Mouse (Mus musculus) neural tube, embryonic 14.5 days (tissue): Measurements from ENCODE around the gene Cptp. TPM values are rescaled to one million over a fixed set of nuclear protein-coding genes. Genes with fewer than 3 reads are reported as not detected.

ENCODE experiments used
- ATAC-seq: fragments of 200-750 bp; cut with Nextera tagmentation; 2 replicates; pipeline ENCODE4 v1.8.0; 2017; ENCODE audit warnings: low read depth, mild to moderate bottlenecking, moderate TSS enrichment, moderate library complexity
- H3K27ac ChIP-seq: fragments of 300-500 bp; sonication (generic); 2 replicates; pipeline ENCODE4 v1.5.1; 2014; ENCODE audit warnings: low read depth, mild to moderate bottlenecking, control low read depth, low read length, moderate library complexity, mixed read lengths
- H3K27me3 ChIP-seq: fragments of 300-500 bp; sonication (generic); 2 replicates; pipeline ENCODE4 v1.6.1; 2014; ENCODE audit warnings: low read length; ENCODE audit not compliant: control insufficient read depth, insufficient read depth
- H3K36me3 ChIP-seq: fragments of 300-500 bp; sonication (generic); 2 replicates; pipeline ENCODE4 v1.6.1; 2014; ENCODE audit warnings: low read length, mixed read lengths; ENCODE audit not compliant: control insufficient read depth, insufficient read depth
- H3K4me1 ChIP-seq: fragments of 300-500 bp; sonication (generic); 2 replicates; pipeline ENCODE4 v1.6.1; 2014; ENCODE audit warnings: low read length; ENCODE audit not compliant: control insufficient read depth, insufficient read depth
- H3K4me2 ChIP-seq: fragments of 300-500 bp; sonication (generic); 2 replicates; pipeline ENCODE4 v1.6.1; 2014; ENCODE audit warnings: mild to moderate bottlenecking, low read depth, low read length, control low read depth
- H3K4me3 ChIP-seq: fragments of 300-500 bp; sonication (generic); 2 replicates; pipeline ENCODE4 v1.5.1; 2014; ENCODE audit warnings: low read depth, low read length, control low read depth, mixed read lengths
- H3K9ac ChIP-seq: fragments of 300-500 bp; sonication (generic); replicated peaks from 2 replicates; pipeline ENCODE4 v1.6.1; 2014; ENCODE audit warnings: low read depth, mild to moderate bottlenecking, control low read depth, low read length, mixed read lengths
- H3K9me3 ChIP-seq: fragments of 300-500 bp; sonication (generic); 2 replicates; pipeline ENCODE4 v1.6.1; 2016; ENCODE audit warnings: low read length; ENCODE audit not compliant: control insufficient read depth
- WGBS: fragments of 180-500 bp; shearing (Covaris S2); extraction: QIAGEN DNeasy Blood & Tissue Kit; methylation state at CpG from one replicate; pipeline ENCODE4 v1.1.7; 2014; 5-methylcytosine and 5-hydroxymethylcytosine counted together
- polyA plus RNA-seq: library from polyadenylated mRNA; unstranded; fragments of >200 nt; fragmentation: Nextera tagmentation; extraction: Ambion mirVana; gene quantifications from 2 replicates; pipeline ENCODE4 v1.2.1, GENCODE M21; 2014

The Cptp gene
- polyA plus RNA-seq, 1 experiment from 2014 or later: 31.8 TPM

DNA sequence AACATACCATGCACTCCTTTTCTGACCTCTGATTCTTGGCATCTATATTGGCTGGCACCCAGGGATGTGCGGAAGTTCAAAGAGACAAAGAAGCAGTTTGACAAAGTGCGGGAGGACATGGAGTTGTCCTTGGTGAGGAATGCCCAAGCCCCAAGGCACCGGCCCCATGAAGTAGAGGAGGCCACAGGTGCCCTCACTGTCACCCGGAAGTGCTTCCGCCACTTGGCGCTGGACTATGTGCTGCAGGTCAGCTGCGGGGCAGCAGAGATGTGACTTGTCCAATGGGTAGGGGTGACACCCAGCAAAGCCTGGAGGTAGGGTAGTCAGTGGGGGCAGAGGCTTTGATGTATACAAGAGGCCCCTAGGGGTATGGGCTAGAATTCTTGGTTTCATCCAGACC is 30.1 kb upstream of the Cptp start:
- Histone ChIP-seq H3K4me3 (no peak overlapping the region), H3K36me3 (peaks cover 63% of the 10 kb centered on the region), H3K9ac (no peak overlapping the region), H3K27ac (no peak overlapping the region), H3K4me2 (no peak overlapping the region), H3K9me3 (no peaks in the 10 kb centered on the region), H3K4me1 (peaks cover 12% of the 10 kb centered on the region), H3K27me3 (no peaks in the 10 kb centered on the region)
- ATAC-seq: no peak
- WGBS: 95% methylated on average over 7 of the region's 7 CpGs

DNA sequence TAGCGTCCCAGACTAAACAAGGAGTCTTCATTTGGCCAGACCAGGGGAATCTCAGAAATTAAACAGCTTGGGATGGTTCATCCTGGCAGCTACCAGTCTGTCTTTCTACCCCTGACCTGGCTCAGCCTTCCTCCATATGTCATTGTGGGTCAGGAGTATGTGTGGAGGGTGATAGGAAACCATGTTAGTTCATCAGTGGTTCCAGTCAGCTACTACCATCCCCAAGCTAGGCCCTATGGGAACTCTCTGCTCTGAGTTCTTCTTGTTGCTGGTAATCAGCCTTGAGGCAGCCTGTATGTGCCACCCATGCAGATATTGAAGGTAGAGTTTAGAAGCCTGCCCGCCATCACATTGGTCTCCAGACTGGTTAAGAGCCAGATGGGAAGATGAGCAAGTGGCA is 29.1 kb upstream of the Cptp start:
- WGBS: 95% methylated on average over 2 of the region's 2 CpGs
- H3K9me3 ChIP-seq: no peaks in the 10 kb centered on the region
- no peak overlapping the region for H3K4me2 ChIP-seq
- H3K36me3 ChIP-seq: peaks cover 55% of the 10 kb centered on the region
- H3K27ac ChIP-seq: no peak overlapping the region
- peaks cover 22% of the 10 kb centered on the region for H3K4me1 ChIP-seq
- H3K4me3 ChIP-seq: no peak overlapping the region
- H3K27me3 ChIP-seq: no peaks in the 10 kb centered on the region
- H3K9ac ChIP-seq: no peak overlapping the region
- ATAC-seq: no peak

DNA sequence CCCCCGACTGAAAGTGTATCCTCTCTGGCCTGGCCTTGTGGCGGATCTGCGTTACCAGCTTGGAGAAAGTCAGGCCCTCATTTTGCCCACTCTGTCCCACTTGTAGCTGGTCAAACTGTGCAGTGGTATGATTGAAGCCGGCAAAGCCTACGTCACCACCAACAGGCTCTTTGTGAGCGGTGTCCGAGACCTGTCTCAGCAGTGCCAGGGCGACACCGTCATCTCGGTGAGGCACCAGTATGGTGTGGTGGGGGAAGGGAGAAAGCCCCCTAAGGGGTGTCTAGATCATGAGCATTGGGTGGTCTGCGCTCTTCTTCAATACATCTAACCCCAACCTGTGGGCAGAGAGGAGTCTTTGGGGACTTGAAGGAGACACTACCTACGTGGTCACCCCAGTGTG is 27.2 kb upstream of the Cptp start:
- 98% methylated on average over 12 of the region's 12 CpGs for WGBS

DNA sequence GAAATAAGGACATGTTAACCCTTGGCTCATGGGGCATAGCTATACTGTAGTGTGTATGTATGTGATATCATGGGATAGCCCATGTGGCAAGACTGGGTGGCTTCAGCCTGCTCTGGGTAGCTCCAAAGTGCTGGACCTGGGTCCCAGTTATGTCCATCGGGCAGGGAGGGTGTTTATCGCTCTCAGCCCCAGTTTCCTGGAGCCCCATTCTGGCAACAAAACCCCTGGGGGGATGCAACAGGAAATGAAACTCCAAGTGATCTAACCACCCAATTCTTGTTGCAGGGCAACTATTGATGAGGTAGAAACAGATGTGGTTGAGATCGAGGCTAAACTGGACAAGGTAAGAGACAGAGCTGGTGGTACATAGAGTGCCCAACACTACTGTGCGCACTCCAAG is 26.6 kb upstream of the Cptp start:
- Histone ChIP-seq H3K4me2 (peak overlapping the region; percentile 98; the same call in 1 of the 2 replicates), H3K36me3 (peaks cover 31% of the 10 kb centered on the region), H3K27ac (no peak overlapping the region), H3K4me3 (no peak overlapping the region), H3K9me3 (no peaks in the 10 kb centered on the region), H3K9ac (no peak overlapping the region), H3K4me1 (peaks cover 26% of the 10 kb centered on the region), H3K27me3 (no peaks in the 10 kb centered on the region)
- no peak for ATAC-seq
- WGBS: 91% methylated on average over 4 of the region's 4 CpGs

More for the DNA sequence above, 27.2 kb upstream of the Cptp start:
- Histone ChIP-seq H3K27me3 (no peaks in the 10 kb centered on the region), H3K9ac (no peak overlapping the region), H3K36me3 (peaks cover 36% of the 10 kb centered on the region), H3K9me3 (no peaks in the 10 kb centered on the region), H3K4me1 (peaks cover 24% of the 10 kb centered on the region), H3K4me2 (no peak overlapping the region), H3K4me3 (no peak overlapping the region), H3K27ac (no peak overlapping the region)
- no peak for ATAC-seq

DNA sequence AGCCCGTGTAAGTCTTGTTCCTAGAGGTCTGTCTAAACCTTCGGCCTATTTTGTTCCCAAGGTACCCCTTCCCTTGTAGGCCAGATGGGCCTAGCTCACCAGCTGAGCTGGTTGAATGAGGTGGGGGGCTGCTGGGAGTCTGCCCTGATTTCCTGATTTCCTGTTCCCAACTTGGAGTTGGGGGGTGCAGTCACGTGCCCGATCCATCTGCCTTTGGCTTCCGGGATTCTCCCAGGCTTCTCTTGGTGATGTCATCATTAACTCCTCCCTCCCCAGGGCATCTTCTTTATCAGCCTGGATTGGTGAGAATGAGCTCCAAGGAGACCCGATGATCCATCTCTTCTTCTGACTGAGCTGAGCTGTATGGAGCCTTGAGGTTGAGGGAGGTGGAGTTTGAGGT is 26.0 kb upstream of the Cptp start:
- peak overlapping the region; percentile 34; the same call in 1 of the 2 replicates for H3K9ac ChIP-seq
- peaks cover 25% of the 10 kb centered on the region for H3K36me3 ChIP-seq
- H3K27me3 ChIP-seq: no peaks in the 10 kb centered on the region
- peak overlapping the region; percentile 12; the same call in 1 of the 2 replicates for H3K4me3 ChIP-seq
- 38% methylated on average over 6 of the region's 6 CpGs for WGBS
- peaks cover 32% of the 10 kb centered on the region for H3K4me1 ChIP-seq
- H3K27ac ChIP-seq: 0 out of 2 replicates have a peak overlapping the region, but pooled peaks have one; percentile 34
- H3K9me3 ChIP-seq: no peaks in the 10 kb centered on the region
- ATAC-seq: no peak
- peak overlapping the region; percentile 98 for H3K4me2 ChIP-seq

DNA sequence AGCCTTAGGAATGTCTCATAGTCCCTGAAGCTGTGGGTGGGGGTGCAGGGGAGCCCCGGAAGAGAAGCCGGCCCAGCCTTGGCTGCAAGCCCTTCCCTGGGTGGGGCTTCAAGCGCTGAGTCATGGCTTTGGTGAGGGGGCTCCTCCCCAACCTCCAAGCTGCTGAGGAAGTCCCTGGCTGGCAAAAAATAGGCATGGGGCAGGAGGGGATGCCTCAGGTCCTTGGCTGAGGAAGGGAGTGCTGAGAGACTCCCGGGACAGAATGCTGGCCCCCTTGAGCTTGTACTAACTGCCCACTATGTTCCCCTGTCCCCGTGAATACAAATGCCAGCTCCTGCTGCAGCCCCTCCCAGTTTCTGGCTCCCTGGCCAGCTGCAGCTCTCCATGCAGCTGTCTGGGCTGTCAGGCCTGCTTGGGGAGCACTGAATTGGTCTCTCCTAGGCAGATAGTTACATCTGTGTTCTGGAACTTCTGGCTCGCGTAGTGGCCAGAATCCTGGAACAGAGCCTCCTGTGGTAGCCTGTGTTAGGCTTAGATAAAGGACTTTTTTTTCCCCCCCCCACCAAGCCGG is 25.2 kb upstream of the Cptp start:
- WGBS: 29% methylated on average over 8 of the region's 8 CpGs
- ATAC-seq: no peak
- Histone ChIP-seq H3K9ac (peak overlapping the region; percentile 96; the same call in 1 of the 2 replicates), H3K36me3 (peaks cover 20% of the 10 kb centered on the region), H3K4me2 (peak overlapping the region; percentile 98), H3K27ac (peak overlapping the region; percentile 34; the same call in 1 of the 2 replicates), H3K27me3 (no peaks in the 10 kb centered on the region), H3K4me3 (peak overlapping the region; percentile 92), H3K4me1 (peaks cover 34% of the 10 kb centered on the region), H3K9me3 (no peaks in the 10 kb centered on the region)

DNA sequence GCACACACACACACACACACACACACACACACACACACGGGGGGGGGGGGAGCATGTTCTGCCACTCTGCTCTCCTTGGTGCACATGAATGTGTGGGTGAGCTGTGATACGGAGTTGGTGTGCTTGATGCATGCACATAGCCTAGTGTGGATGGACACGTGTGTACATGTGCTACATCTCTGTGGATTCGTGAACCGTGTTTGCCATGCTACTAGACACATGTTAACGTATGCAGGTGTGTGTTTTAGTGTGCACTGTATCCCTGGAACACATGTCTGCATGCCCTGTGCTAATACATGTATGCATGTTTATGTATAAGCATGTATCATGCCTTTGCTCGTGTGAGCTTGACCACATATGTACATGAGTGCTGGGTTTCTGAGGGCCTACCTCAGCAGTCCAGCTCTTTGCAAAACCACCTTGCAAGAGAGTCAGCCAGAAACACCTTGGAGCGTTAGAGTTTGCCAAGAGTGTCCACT is 24.0 kb upstream of the Cptp start:
- peak overlapping the region; percentile 92 for H3K4me3 ChIP-seq
- peaks cover 34% of the 10 kb centered on the region for H3K4me1 ChIP-seq
- 77% methylated on average over 7 of the region's 8 CpGs for WGBS

DNA sequence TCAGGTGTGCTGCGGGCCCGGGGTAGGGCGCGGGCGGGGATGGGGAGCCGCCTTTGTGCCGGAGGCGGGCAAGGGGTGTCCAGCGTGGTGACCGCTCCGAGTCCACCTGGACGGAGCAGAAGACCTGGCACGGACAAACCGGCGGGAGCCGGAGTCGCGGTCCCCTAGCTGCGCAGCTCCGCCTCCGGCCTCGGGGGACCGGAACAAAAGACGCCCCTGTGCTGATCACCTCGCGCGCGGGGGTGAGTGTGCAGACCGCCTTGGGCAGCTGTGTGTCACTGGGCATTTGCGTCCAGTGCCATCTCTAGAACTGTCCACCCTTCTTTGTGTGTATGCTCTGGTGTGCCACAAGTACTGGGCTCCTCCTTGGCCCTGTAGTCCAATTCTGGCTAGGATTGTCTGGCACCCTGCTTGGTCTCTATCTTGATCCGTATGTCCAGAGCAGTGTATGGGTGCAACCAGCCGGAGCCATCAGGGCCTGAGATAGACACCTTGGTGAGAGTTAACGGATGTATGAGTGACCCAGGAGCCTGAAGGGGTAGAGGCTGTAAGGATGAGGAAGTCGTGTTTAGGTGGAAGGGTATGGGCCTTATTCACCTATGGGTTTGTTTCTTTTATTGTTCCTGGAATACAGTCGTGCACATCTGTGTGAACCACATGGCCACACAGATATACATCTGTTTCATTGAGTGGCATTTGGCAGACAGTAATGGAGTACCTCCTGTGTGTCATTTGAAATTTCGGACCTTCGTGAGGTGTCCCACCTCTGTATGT is 23.4 kb upstream of the Cptp start:
- peak overlapping the region; percentile 92 for H3K4me3 ChIP-seq
- H3K9ac ChIP-seq: peak overlapping the region; percentile 96
- peaks cover 30% of the 10 kb centered on the region for H3K36me3 ChIP-seq
- ATAC-seq: peak; percentile 45
- peak overlapping the region; percentile 99 for H3K27ac ChIP-seq
- 5% methylated on average over 28 of the region's 37 CpGs for WGBS
- peak overlapping the region; percentile 98 for H3K4me2 ChIP-seq
- peaks cover 34% of the 10 kb centered on the region for H3K4me1 ChIP-seq
- no peaks in the 10 kb centered on the region for H3K27me3 ChIP-seq
- H3K9me3 ChIP-seq: no peaks in the 10 kb centered on the region

More for the DNA sequence above, 24.0 kb upstream of the Cptp start:
- Histone ChIP-seq H3K27me3 (no peaks in the 10 kb centered on the region), H3K27ac (no peak overlapping the region), H3K9ac (peak overlapping the region; percentile 96), H3K9me3 (no peaks in the 10 kb centered on the region), H3K4me2 (peak overlapping the region; percentile 98), H3K36me3 (peaks cover 27% of the 10 kb centered on the region)
- ATAC-seq: no peak

DNA sequence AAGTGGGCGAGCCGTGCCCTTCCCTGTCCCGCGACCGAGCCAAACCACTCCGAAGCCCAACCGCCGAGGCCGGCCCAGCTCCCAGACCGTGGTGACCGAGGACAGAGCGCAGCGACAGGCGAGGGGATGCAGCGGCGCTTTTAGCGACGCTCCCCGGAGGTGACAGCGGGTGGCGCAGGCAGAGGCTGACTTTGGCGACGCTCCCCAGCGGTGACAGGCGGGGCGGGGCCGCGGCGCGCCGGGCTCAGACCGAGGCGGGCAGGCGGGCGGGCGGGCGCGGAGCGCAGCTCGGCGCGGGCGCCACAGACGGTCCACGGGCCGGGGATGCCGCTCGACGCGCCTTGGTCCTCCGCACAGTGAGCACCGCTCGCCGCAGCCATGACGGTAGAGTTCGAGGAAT is 22.8 kb upstream of the Cptp start:
- no peaks in the 10 kb centered on the region for H3K9me3 ChIP-seq
- peaks cover 34% of the 10 kb centered on the region for H3K4me1 ChIP-seq
- peak overlapping the region; percentile 96 for H3K9ac ChIP-seq
- 1% methylated on average over 39 of the region's 56 CpGs for WGBS
- peaks cover 35% of the 10 kb centered on the region for H3K36me3 ChIP-seq
- H3K27ac ChIP-seq: peak overlapping the region; percentile 99
- H3K4me3 ChIP-seq: peak overlapping the region; percentile 92
- ATAC-seq: peak; percentile 92
- H3K27me3 ChIP-seq: no peaks in the 10 kb centered on the region
- H3K4me2 ChIP-seq: peak overlapping the region; percentile 98
